Mouse (Mus musculus) megakaryocyte, embryonic 14.5 days (primary cell): ENCODE measurements around the gene Gm340.

ENCODE experiments used
- FLI1 ChIP-seq: IDR thresholded peaks from 2 replicates; pipeline ENCODE4 v1.6.1; 2012; ENCODE audit warnings: low read length, inconsistent platforms, mixed read lengths
- GATA1 ChIP-seq: IDR thresholded peaks from 3 replicates; pipeline ENCODE4 v1.6.1; 2012; ENCODE audit warnings: mixed read lengths, low read length, inconsistent platforms, borderline replicate concordance

DNA sequence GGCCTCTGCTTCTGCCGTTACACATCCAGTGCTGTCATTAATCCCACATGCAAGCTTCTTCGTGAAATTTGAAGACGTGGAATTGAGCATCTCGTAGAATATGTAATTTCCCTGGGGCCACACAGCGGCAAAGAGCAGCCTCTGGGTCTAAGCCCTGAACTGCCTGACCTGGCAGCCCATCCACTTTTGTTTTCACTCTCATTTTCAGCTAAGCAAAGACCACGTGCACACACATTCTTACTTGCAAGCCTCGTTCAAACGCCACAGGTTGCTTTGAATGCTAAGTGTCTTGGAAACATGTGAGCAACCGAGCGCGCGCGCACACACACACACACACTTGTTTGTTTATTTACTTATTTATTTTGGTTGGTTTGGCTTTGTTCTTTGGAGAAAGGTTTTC, 34.9 kb downstream of the Gm340 start:
- TF ChIP-seq FLI1 (no peak), GATA1 (no peak)
